Mouse (Mus musculus) forebrain, embryonic 12.5 days (tissue): ENCODE results near the gene Tmem240. TPM values are rescaled to one million over a fixed set of nuclear protein-coding genes. Genes with fewer than 3 reads are reported as not detected.
"Not testable (repeated sequence)": the region's sequence is repeated elsewhere in the genome, so short reads cannot be mapped to it uniquely, and the experiment has no call there.

ENCODE experiments used
- ATAC-seq: fragments of 200-750 bp; cut with Nextera tagmentation; 2 replicates; pipeline ENCODE4 v1.8.0; 2017; ENCODE audit warnings: moderate TSS enrichment; ENCODE audit not compliant: low FRiP score
- H3K27ac ChIP-seq: fragments of 300-500 bp; sonication (generic); 2 replicates; pipeline ENCODE4 v1.5.1; 2016; ENCODE audit warnings: mild to moderate bottlenecking
- H3K27me3 ChIP-seq: fragments of 300-500 bp; sonication (generic); 2 replicates; pipeline ENCODE4 v1.6.1; 2016; ENCODE audit warnings: mild to moderate bottlenecking
- H3K36me3 ChIP-seq: fragments of 300-500 bp; sonication (generic); replicated peaks from 2 replicates; pipeline ENCODE4 v1.6.1; 2016; ENCODE audit warnings: mild to moderate bottlenecking
- H3K4me1 ChIP-seq: fragments of 300-500 bp; sonication (generic); 2 replicates; pipeline ENCODE4 v1.6.1; 2016
- H3K4me2 ChIP-seq: fragments of 300-500 bp; sonication (generic); 2 replicates; pipeline ENCODE4 v1.6.1; 2016; ENCODE audit warnings: mild to moderate bottlenecking, moderate library complexity
- H3K4me3 ChIP-seq: fragments of 300-500 bp; sonication (generic); replicated peaks from 2 replicates; pipeline ENCODE4 v1.5.1; 2016; ENCODE audit warnings: mild to moderate bottlenecking
- H3K9ac ChIP-seq: fragments of 300-500 bp; sonication (generic); 2 replicates; pipeline ENCODE4 v1.6.1; 2016; ENCODE audit warnings: mild to moderate bottlenecking
- H3K9me3 ChIP-seq: fragments of 300-500 bp; sonication (generic); 2 replicates; pipeline ENCODE4 v1.6.1; 2016
- WGBS: fragments of 180-500 bp; shearing (Covaris S2); methylation state at CpG from one replicate; pipeline ENCODE4 v1.1.7; 2016; 5-methylcytosine and 5-hydroxymethylcytosine counted together
- polyA plus RNA-seq: library from polyadenylated mRNA; unstranded; fragments of >200 nt; fragmentation: Nextera tagmentation; extraction: Ambion mirVana; gene quantifications from 2 replicates; pipeline ENCODE4 v1.2.1, GENCODE M21; 2016

The Tmem240 gene
- polyA plus RNA-seq, 1 experiment from 2014 or later: 3.2 TPM

- peaks cover 18% of the 10 kb centered on the region for H3K4me1 ChIP-seq
- H3K27ac ChIP-seq: 0 out of 2 replicates have a peak overlapping the region, but pooled peaks have one; percentile 9
- H3K4me3 ChIP-seq: peak overlapping the region; percentile 34; the same call in 1 of the 2 replicates
- H3K9ac ChIP-seq: no peak overlapping the region; the same call in 1 of the 2 replicates
- H3K27me3 ChIP-seq: peaks cover 67% of the 10 kb centered on the region
- no peaks in the 10 kb centered on the region for H3K36me3 ChIP-seq
- H3K9me3 ChIP-seq: no peaks in the 10 kb centered on the region
- 66% methylated on average over 9 of the region's 9 CpGs for WGBS
- ATAC-seq: no peak
- peak overlapping the region; percentile 60 for H3K4me2 ChIP-seq
These were observed 40.6 kb downstream of the Tmem240 start for GRCm38 (mm10) chr4:155774971-155775740.

- Histone ChIP-seq H3K4me2 (no peak overlapping the region), H3K27me3 (peaks cover 64% of the 10 kb centered on the region), H3K36me3 (no peaks in the 10 kb centered on the region), H3K4me3 (no peak overlapping the region), H3K4me1 (peaks cover 12% of the 10 kb centered on the region), H3K9me3 (no peaks in the 10 kb centered on the region), H3K9ac (no peak overlapping the region), H3K27ac (0 out of 2 replicates have a peak overlapping the region, but pooled peaks have one; percentile 9)
- no peak for ATAC-seq
- 81% methylated on average over 3 of the region's 3 CpGs for WGBS
These were observed 41.3 kb downstream of the Tmem240 start for GRCm38 (mm10) chr4:155775855-155776254.

GRCm38 (mm10) chr4:155776704-155777335 is 42.2 kb downstream of the Tmem240 start:
- Histone ChIP-seq H3K4me3 (no peak overlapping the region), H3K9me3 (no peaks in the 10 kb centered on the region), H3K36me3 (no peaks in the 10 kb centered on the region), H3K4me1 (peaks cover 12% of the 10 kb centered on the region), H3K27me3 (peaks cover 58% of the 10 kb centered on the region), H3K4me2 (no peak overlapping the region), H3K27ac (no peak overlapping the region), H3K9ac (no peak overlapping the region)
- whole genome bisulfite sequencing: 50% methylated on average over 2 of the region's 2 CpGs
- ATAC-seq: no peak

- Histone ChIP-seq H3K36me3 (no peaks in the 10 kb centered on the region), H3K4me3 (no peak overlapping the region), H3K4me2 (no peak overlapping the region), H3K27ac (no peak overlapping the region), H3K9me3 (no peaks in the 10 kb centered on the region), H3K9ac (no peak overlapping the region), H3K4me1 (peaks cover 12% of the 10 kb centered on the region), H3K27me3 (peaks cover 48% of the 10 kb centered on the region)
- 86% methylated on average over 2 of the region's 2 CpGs for WGBS
- no peak for ATAC-seq
These were observed 43.2 kb downstream of the Tmem240 start for GRCm38 (mm10) chr4:155777816-155778215.

GRCm38 (mm10) chr4:155779498-155779897 is 44.9 kb downstream of the Tmem240 start:
- no peak for ATAC-seq
- no peak overlapping the region for H3K27ac ChIP-seq
- H3K4me3 ChIP-seq: no peak overlapping the region
- H3K4me2 ChIP-seq: no peak overlapping the region
- H3K36me3 ChIP-seq: no peaks in the 10 kb centered on the region
- no peak overlapping the region for H3K9ac ChIP-seq
- peaks cover 33% of the 10 kb centered on the region for H3K27me3 ChIP-seq
- 82% methylated on average over 4 of the region's 4 CpGs for WGBS
- no peaks in the 10 kb centered on the region for H3K9me3 ChIP-seq
- H3K4me1 ChIP-seq: peaks cover 9% of the 10 kb centered on the region

GRCm38 (mm10) chr4:155780895-155781294 is 46.3 kb downstream of the Tmem240 start:
- peaks cover 17% of the 10 kb centered on the region for H3K4me1 ChIP-seq
- no peak overlapping the region for H3K27ac ChIP-seq
- ATAC-seq: no peak
- H3K4me2 ChIP-seq: no peak overlapping the region
- H3K27me3 ChIP-seq: peaks cover 19% of the 10 kb centered on the region
- H3K9ac ChIP-seq: no peak overlapping the region
- no peaks in the 10 kb centered on the region for H3K36me3 ChIP-seq
- H3K4me3 ChIP-seq: no peak overlapping the region
- 45% methylated on average over 6 of the region's 6 CpGs for WGBS
- H3K9me3 ChIP-seq: no peaks in the 10 kb centered on the region

GRCm38 (mm10) chr4:155783486-155784080 is 49.0 kb downstream of the Tmem240 start:
- WGBS: 47% methylated on average over 16 of the region's 16 CpGs
- peak overlapping the region; percentile 72 for H3K4me2 ChIP-seq
- no peaks in the 10 kb centered on the region for H3K36me3 ChIP-seq
- H3K27me3 ChIP-seq: peaks cover 10% of the 10 kb centered on the region; the same call in 1 of the 2 replicates
- ATAC-seq: peak; percentile 21
- H3K27ac ChIP-seq: 0 out of 2 replicates have a peak overlapping the region, but pooled peaks have one; percentile 13
- no peaks in the 10 kb centered on the region for H3K9me3 ChIP-seq
- peak overlapping the region; percentile 76; the same call in 1 of the 2 replicates for H3K9ac ChIP-seq
- H3K4me3 ChIP-seq: peak overlapping the region; percentile 50
- peaks cover 17% of the 10 kb centered on the region for H3K4me1 ChIP-seq

GRCm38 (mm10) chr4:155784081-155784701 is 49.6 kb downstream of the Tmem240 start:
- Histone ChIP-seq H3K4me2 (peak overlapping the region; percentile 72), H3K9ac (peak overlapping the region; percentile 76), H3K9me3 (no peaks in the 10 kb centered on the region), H3K27ac (peak overlapping the region; percentile 75), H3K36me3 (no peaks in the 10 kb centered on the region), H3K4me1 (peaks cover 17% of the 10 kb centered on the region), H3K4me3 (peak overlapping the region; percentile 50), H3K27me3 (peaks cover 5% of the 10 kb centered on the region; the same call in 1 of the 2 replicates)
- under 1% methylated on average over 52 of the region's 52 CpGs for WGBS
- peak; percentile 89 for ATAC-seq

- Histone ChIP-seq H3K27ac (no peak overlapping the region), H3K27me3 (peaks cover 5% of the 10 kb centered on the region; the same call in 1 of the 2 replicates), H3K36me3 (no peaks in the 10 kb centered on the region), H3K9ac (no peak overlapping the region), H3K4me2 (no peak overlapping the region), H3K4me3 (no peak overlapping the region), H3K4me1 (peaks cover 17% of the 10 kb centered on the region), H3K9me3 (no peaks in the 10 kb centered on the region)
- no peak for ATAC-seq
- WGBS: 87% methylated on average over 10 of the region's 10 CpGs
These were observed 50.6 kb downstream of the Tmem240 start for GRCm38 (mm10) chr4:155785246-155785645.

GRCm38 (mm10) chr4:155785819-155786218 is 51.2 kb downstream of the Tmem240 start, which contains the start of gene Tmem88b:
Gene Tmem88b (minus strand): TSS chr4:155785874.
- H3K4me2 ChIP-seq: peak within 1 kb of the TSS; percentile 72
- H3K9me3 ChIP-seq: no peaks in the 10 kb centered on the region
- H3K27ac ChIP-seq: no peak within 1 kb of the TSS
- H3K9ac ChIP-seq: no peak within 1 kb of the TSS
- peak within 1 kb of the TSS; percentile 50 for H3K4me3 ChIP-seq
- ATAC-seq: no peak
- peaks cover 17% of the 10 kb centered on the region for H3K4me1 ChIP-seq
- peaks cover 8% of the 10 kb centered on the region; the same call in 1 of the 2 replicates for H3K27me3 ChIP-seq
- 61% methylated on average over 5 of the region's 5 CpGs for WGBS
- no peaks in the 10 kb centered on the region for H3K36me3 ChIP-seq

GRCm38 (mm10) chr4:155788300-155788699 is 53.7 kb downstream of the Tmem240 start:
- WGBS: 77% methylated on average over 3 of the region's 3 CpGs
- Histone ChIP-seq H3K4me3 (no peak overlapping the region), H3K27ac (no peak overlapping the region), H3K4me1 (peaks cover 17% of the 10 kb centered on the region), H3K9ac (no peak overlapping the region), H3K36me3 (no peaks in the 10 kb centered on the region), H3K9me3 (no peaks in the 10 kb centered on the region), H3K4me2 (no peak overlapping the region), H3K27me3 (peaks cover 16% of the 10 kb centered on the region)
- no peak for ATAC-seq

GRCm38 (mm10) chr4:155788833-155789232 is 54.2 kb downstream of the Tmem240 start:
- ATAC-seq, H3K4me3 ChIP-seq, H3K27ac ChIP-seq, H3K9me3 ChIP-seq, H3K36me3 ChIP-seq, H3K4me2 ChIP-seq, H3K9ac ChIP-seq: not testable (repeated sequence)
- 84% methylated on average over 4 of the region's 4 CpGs for WGBS
- peaks cover 16% of the 10 kb centered on the region for H3K27me3 ChIP-seq
- peaks cover 12% of the 10 kb centered on the region for H3K4me1 ChIP-seq
